Mouse (Mus musculus): ENCODE data around the gene Rhbdl3.

Gene Rhbdl3

DNA sequence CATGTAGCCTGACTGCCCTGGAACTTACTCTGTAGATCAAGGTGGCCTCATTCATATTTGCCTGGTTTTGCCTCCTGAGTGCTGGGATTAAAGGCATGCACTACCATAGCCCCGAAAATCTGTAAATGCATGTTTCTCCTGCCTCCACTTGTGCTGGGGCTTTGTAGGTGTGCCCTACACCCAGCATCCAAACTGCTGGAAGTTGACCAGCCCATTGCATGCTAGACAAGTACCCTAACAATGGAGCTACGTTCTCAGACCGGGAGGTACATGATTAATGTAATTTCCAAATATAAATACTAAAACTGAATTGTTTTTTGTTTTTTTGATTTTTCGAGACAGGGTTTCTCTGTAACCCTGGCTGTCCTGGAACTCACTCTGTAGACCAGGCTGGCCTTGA, 84.3 kb downstream of the Rhbdl3 start:
- no peak for DNase-seq (ENCODE audit: low spot score)

DNA sequence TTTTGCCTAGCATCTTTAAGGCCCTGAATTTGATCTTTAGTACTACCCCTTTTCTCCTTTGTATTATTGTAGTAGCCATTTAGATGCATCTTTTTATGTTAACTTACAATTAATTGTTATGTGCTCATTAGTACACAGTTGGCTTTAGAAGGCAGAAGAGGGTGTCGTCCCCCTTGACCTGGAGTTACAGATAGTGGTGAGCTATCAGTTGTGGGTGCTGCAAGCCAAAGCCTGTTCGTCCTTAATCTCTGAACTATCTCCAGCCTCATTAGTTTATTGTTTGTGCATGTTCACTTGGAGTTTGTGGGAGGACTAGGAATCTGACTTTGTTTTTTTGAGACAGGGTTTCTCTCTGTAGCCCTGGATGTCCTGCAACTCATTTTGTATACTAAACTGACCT, 86.1 kb downstream of the Rhbdl3 start:
- no peak for DNase-seq (ENCODE audit: low spot score)

- no peak for DNase-seq (ENCODE audit: low spot score)
These were observed 89.2 kb downstream of the Rhbdl3 start for GRCm38 (mm10) chr11:80389885-80390284.

DNA sequence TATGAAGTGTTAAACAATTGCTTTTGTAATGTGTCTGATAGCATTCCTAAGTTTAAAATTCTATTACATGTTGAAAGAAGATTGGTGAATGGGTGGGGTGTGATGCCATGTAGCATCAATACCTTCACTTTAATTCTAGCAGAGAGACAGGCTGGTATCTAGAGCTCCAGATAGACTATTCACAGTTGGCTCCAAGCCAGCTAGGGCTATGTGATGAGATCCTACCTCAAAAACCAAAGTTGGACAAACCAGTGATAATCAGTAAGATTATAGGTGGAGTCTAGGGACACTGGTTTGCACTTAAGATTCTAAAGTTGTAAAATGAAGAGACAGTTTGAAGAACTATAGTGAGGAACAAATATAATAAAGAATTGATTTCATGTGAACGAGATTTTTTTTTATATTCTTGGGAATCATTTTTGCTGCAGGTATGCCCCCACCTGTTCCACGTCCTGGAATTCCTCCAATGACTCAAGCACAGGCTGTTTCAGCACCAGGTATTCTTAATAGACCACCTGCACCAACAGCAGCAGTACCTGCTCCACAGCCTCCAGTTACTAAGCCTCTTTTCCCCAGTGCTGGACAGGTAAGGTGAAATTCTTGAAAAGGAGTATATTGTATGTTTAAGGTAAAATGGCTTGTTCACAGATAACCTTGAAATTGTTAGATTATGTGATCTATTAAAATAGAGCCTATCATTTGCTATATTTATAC, 90.9 kb downstream of the Rhbdl3 start:
- no peak for DNase-seq (ENCODE audit: low spot score)

- DNase-seq (ENCODE audit: low spot score) = no peak
These were observed 95.2 kb downstream of the Rhbdl3 start for GRCm38 (mm10) chr11:80395930-80396329.

- DNase-seq (ENCODE audit: low spot score) = no peak
These were observed 95.9 kb downstream of the Rhbdl3 start for GRCm38 (mm10) chr11:80396617-80397016.
